Mouse (Mus musculus): ENCODE results near the gene Aph1c.

DNA sequence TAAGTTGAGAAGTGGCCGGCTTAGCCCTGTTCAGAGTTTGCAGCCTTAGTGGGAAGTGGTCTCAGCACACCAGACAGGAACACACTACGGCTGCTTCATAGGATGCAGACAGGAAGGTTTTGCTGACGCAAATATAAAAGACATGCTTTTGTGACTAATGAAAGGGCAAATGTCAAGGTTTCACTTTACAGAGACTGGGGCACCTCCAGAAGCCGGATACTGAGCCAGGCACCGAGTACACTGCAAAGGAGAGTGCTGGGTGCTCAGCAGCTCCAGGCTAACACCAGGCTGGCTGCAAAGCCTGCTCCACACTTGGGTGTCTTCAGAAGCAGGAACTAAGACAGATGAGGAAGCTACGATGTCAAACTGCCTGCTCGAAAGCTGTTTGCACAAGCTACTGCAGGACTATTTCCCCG lies 47.9 kb upstream of the Aph1c start:
- TF ChIP-seq CTCF (IDR thresholded peaks at IDR 0.05; ENCODE audit: insufficient read depth, low read depth, low read length) (no peak), POLR2A (IDR thresholded peaks at IDR 0.05; ENCODE audit: insufficient read depth, low read depth, low read length) (no peak)

All from olfactory bulb, adult 2 months (tissue).